Mouse (Mus musculus) CH12.LX (cell line): Measurements from ENCODE around the gene Itgb2. TPM values are rescaled to one million over a fixed set of nuclear protein-coding genes. Genes with fewer than 3 reads are reported as not detected.

ENCODE experiments used
- DNase-seq: peaks from one replicate; pipeline ENCODE4 v3.0.0-alpha.2; 2013; ENCODE audit errors: extremely low read depth
- H3K27ac ChIP-seq: 2 replicates; pipeline ENCODE4 v1.5.1; 2012; ENCODE audit warnings: low read depth, mild to moderate bottlenecking, control low read depth, moderate library complexity; ENCODE audit not compliant: insufficient read depth
- H3K27me3 ChIP-seq: replicated peaks from 2 replicates; pipeline ENCODE3; 2012; ENCODE audit warnings: inconsistent platforms
- H3K36me3 ChIP-seq, 2 experiments: replicated peaks in 1 of 2; 2 replicates each; pipeline versions ENCODE3 to v1.6.1; 2012; ENCODE audit warnings: inconsistent platforms in 1 of 2, low read length in 1 of 2, mild to moderate bottlenecking in 1 of 2, mixed read lengths in 1 of 2, moderate library complexity in 1 of 2; ENCODE audit not compliant: control insufficient read depth in 1 of 2, insufficient read depth in 1 of 2
- H3K4me1 ChIP-seq, 2 experiments: 2 replicates each; pipeline ENCODE4 v1.6.1; 2012; ENCODE audit warnings: inconsistent platforms in 1 of 2, moderate library complexity in 1 of 2; ENCODE audit not compliant: insufficient read depth in 2 of 2, control insufficient read depth in 1 of 2
- H3K4me2 ChIP-seq: 2 replicates; pipeline ENCODE4 v1.6.1; 2012; ENCODE audit warnings: low read depth, mild to moderate bottlenecking, control low read depth; ENCODE audit not compliant: poor library complexity, insufficient read depth, severe bottlenecking
- H3K4me3 ChIP-seq, 3 experiments: fragments of 150-350 bp in 1 of 3; sonication (generic) in 1 of 3; replicated peaks in 1 of 3; 2 replicates each; pipeline versions ENCODE3 to v1.5.1; 2011 to 2012; ENCODE audit warnings: low read depth in 2 of 3, low read length in 2 of 3, mild to moderate bottlenecking in 2 of 3, moderate library complexity in 2 of 3, control low read depth in 1 of 3, improper control_type of control experiment in 1 of 3, inconsistent platforms in 1 of 3, mixed read lengths in 1 of 3; ENCODE audit not compliant: poor library complexity in 1 of 3
- H3K79me2 ChIP-seq: replicated peaks from 2 replicates; pipeline ENCODE4 v1.6.1; 2012; ENCODE audit warnings: mild to moderate bottlenecking, moderate library complexity; ENCODE audit not compliant: control insufficient read depth, poor library complexity, insufficient read depth, severe bottlenecking; ENCODE audit errors: extremely low read depth
- H3K9ac ChIP-seq: 2 replicates; pipeline ENCODE4 v1.6.1; 2012; ENCODE audit warnings: low read depth, mild to moderate bottlenecking, control low read depth, moderate library complexity; ENCODE audit not compliant: insufficient read depth
- H3K9me3 ChIP-seq: replicated peaks from 2 replicates; pipeline ENCODE3; 2012; ENCODE audit warnings: low read length, inconsistent platforms, mixed read lengths
- BHLHE40 ChIP-seq: IDR thresholded peaks from 2 replicates; pipeline ENCODE4 v1.6.1; 2011; ENCODE audit warnings: mild to moderate bottlenecking, low read depth, low read length, improper control_type of control experiment
- CTCF ChIP-seq, 2 experiments: IDR thresholded peaks in 1 of 2; conservative IDR thresholded peaks in 1 of 2; 2 replicates each; pipeline ENCODE4 v1.5.1; 2011 to 2012; ENCODE audit warnings: low read depth in 2 of 2, low read length in 2 of 2, improper control_type of control experiment in 1 of 2, inconsistent platforms in 1 of 2, mild to moderate bottlenecking in 1 of 2, moderate library complexity in 1 of 2
- E2F4 ChIP-seq: IDR thresholded peaks from 2 replicates; pipeline ENCODE4 v1.6.1; 2011; ENCODE audit warnings: low read depth, low read length, improper control_type of control experiment; ENCODE audit not compliant: insufficient replicate concordance
- ELF1 ChIP-seq: IDR thresholded peaks from 2 replicates; pipeline ENCODE4 v1.6.1; 2014; ENCODE audit warnings: low read depth, mild to moderate bottlenecking, inconsistent platforms, low read length, improper control_type of control experiment
- GABPA ChIP-seq: IDR thresholded peaks from 2 replicates; pipeline ENCODE4 v1.6.1; 2012; ENCODE audit warnings: low read depth, low read length, improper control_type of control experiment, inconsistent platforms; ENCODE audit not compliant: insufficient replicate concordance
- JUN ChIP-seq: IDR thresholded peaks from 2 replicates; pipeline ENCODE4 v1.6.1; 2011; ENCODE audit warnings: low read depth, mild to moderate bottlenecking, low read length, improper control_type of control experiment, moderate library complexity; ENCODE audit not compliant: insufficient read depth
- JUND ChIP-seq: conservative IDR thresholded peaks from 2 replicates; pipeline ENCODE4 v1.6.1; 2011; ENCODE audit warnings: low read depth, low read length, improper control_type of control experiment
- KAT2A ChIP-seq: IDR thresholded peaks from 2 replicates; pipeline ENCODE4 v1.6.1; 2012; ENCODE audit warnings: low read length, improper control_type of control experiment, inconsistent platforms; ENCODE audit not compliant: insufficient replicate concordance
- MAX ChIP-seq: IDR thresholded peaks from 2 replicates; pipeline ENCODE4 v1.6.1; 2011; ENCODE audit warnings: low read length, improper control_type of control experiment
- MAZ ChIP-seq: IDR thresholded peaks from 2 replicates; pipeline ENCODE4 v1.6.1; 2012; ENCODE audit warnings: low read depth, mild to moderate bottlenecking, inconsistent platforms, low read length, improper control_type of control experiment, moderate library complexity
- PAX5 ChIP-seq: IDR thresholded peaks from 2 replicates; pipeline ENCODE4 v1.6.1; 2012; ENCODE audit warnings: low read length, inconsistent platforms, mixed read lengths
- POLR2AphosphoS2 ChIP-seq: IDR thresholded peaks from 2 replicates; pipeline ENCODE4 v1.6.1; 2011; ENCODE audit warnings: low read depth, low read length, improper control_type of control experiment
- TCF12 ChIP-seq: IDR thresholded peaks from 2 replicates; pipeline ENCODE4 v1.6.1; 2014; ENCODE audit warnings: low read depth, mild to moderate bottlenecking, inconsistent platforms, low read length, improper control_type of control experiment
- UBTF ChIP-seq: IDR thresholded peaks from 2 replicates; pipeline ENCODE4 v1.6.1; 2012; ENCODE audit warnings: low read depth, mild to moderate bottlenecking, inconsistent platforms, low read length, improper control_type of control experiment, moderate library complexity
- USF2 ChIP-seq: conservative IDR thresholded peaks from 2 replicates; pipeline ENCODE4 v1.6.1; 2011; ENCODE audit warnings: low read depth, low read length, improper control_type of control experiment
- ZC3H11A ChIP-seq: IDR thresholded peaks from 2 replicates; pipeline ENCODE4 v1.6.1; 2012; ENCODE audit warnings: low read depth, mild to moderate bottlenecking, inconsistent platforms, low read length, improper control_type of control experiment
- ZKSCAN1 ChIP-seq: IDR thresholded peaks from 2 replicates; pipeline ENCODE4 v1.6.1; 2012; ENCODE audit warnings: low read depth, inconsistent platforms, low read length, improper control_type of control experiment, borderline replicate concordance
- ZMIZ1 ChIP-seq: IDR thresholded peaks from 2 replicates; pipeline ENCODE4 v1.6.1; 2012; ENCODE audit warnings: low read depth, mild to moderate bottlenecking, inconsistent platforms, low read length, improper control_type of control experiment
- dilution Hi-C: fragments of 300-500 bp; cut with MboI; formaldehyde crosslinking; loops from 2 replicates; pipeline ENCODE4 v1.14.3; 2020; ENCODE audit warnings: low sequenced_read_pairs; ENCODE audit not compliant: extremely low pct_unique_long_range_greater_than_20kb, extremely low pct_ligation_motif_present
- in situ Hi-C: fragments of 300-500 bp; cut with MboI; formaldehyde crosslinking; loops from 3 replicates; pipeline ENCODE4 v1.14.3; 2019; ENCODE audit warnings: low sequenced_read_pairs, low pct_ligation_motif_present, low pct_unique_long_range_greater_than_20kb, mixed read lengths
- polyA plus RNA-seq: library from polyadenylated mRNA; unstranded; fragments of >175 nt; gene quantifications from 2 replicates; pipeline ENCODE4 v1.2.1, GENCODE M21; 2012; ENCODE audit warnings: low read depth; ENCODE audit not compliant: insufficient read length
- total RNA-seq, 2 experiments: library from RNA; depleted of rRNA; stranded (reverse); fragments of 300-350 nt in 1 of 2; fragments of >200 nt in 1 of 2; gene quantifications; 2 replicates each; pipeline ENCODE4 v1.2.3; 2012 to 2014

Itgb2 gene
- total and polyA plus RNA-seq, 3 experiments: 32.6 to 54.1 (median 40.2) TPM

- Histone ChIP-seq H3K36me3 (peaks cover 36 to 93% of the 10 kb centered on the region in 2 experiments), H3K79me2 (no peaks in the 10 kb centered on the region), H3K27me3 (no peaks in the 10 kb centered on the region), H3K9me3 (peaks cover 4% of the 10 kb centered on the region), H3K4me2 (no peak overlapping the region), H3K27ac (no peak overlapping the region), H3K4me1 (peaks cover 0 to 18% of the 10 kb centered on the region in 2 experiments; a peak in 1 of 4 replicates)
- no peak for DNase-seq
- in situ Hi-C loops: no loop called here
- no peak for TF ChIP-seq UBTF
- TF ChIP-seq MAZ: no peak
- TF ChIP-seq GABPA: no peak
- TF ChIP-seq BHLHE40: no peak
- no peak for TF ChIP-seq ZKSCAN1
- no peak for TF ChIP-seq JUND
- TF ChIP-seq E2F4: no peak
- TF ChIP-seq ZC3H11A: no peak
- TF ChIP-seq, all 38 proteins: peak for 0
- H3K9ac ChIP-seq: no peak overlapping the region
- dilution Hi-C loops: no loop called here
- no peak overlapping the region for H3K4me3 ChIP-seq
These were observed 61.5 kb downstream of the Itgb2 start for GRCm38 (mm10) chr10:77591546-77591945.

GRCm38 (mm10) chr10:77596060-77596459 lies 66.0 kb downstream of the Itgb2 start:
- Histone ChIP-seq H3K27ac (no peak overlapping the region), H3K27me3 (no peaks in the 10 kb centered on the region), H3K79me2 (no peaks in the 10 kb centered on the region), H3K9ac (no peak overlapping the region), H3K4me2 (no peak overlapping the region), H3K36me3 (peaks cover 49 to 82% of the 10 kb centered on the region in 2 experiments), H3K4me1 (0 out of 4 replicates have a peak, but pooled peaks cover 0 to 1% of the 10 kb centered on the region in 2 experiments), H3K4me3 (no peak overlapping the region), H3K9me3 (peaks cover 4% of the 10 kb centered on the region)
- TF ChIP-seq PAX5 (no peak), USF2 (no peak), JUN (no peak), ZMIZ1 (no peak)
- DNase-seq: no peak
- dilution Hi-C loops: no loop called here
- in situ Hi-C loops: no loop called here

GRCm38 (mm10) chr10:77603021-77603420 lies 73.0 kb downstream of the Itgb2 start:
- H3K4me2 ChIP-seq: no peak overlapping the region
- in situ Hi-C loops: no loop called here
- H3K4me3 ChIP-seq: no peak overlapping the region
- TF ChIP-seq POLR2AphosphoS2 (no peak), CTCF (conservative IDR thresholded peaks at IDR 0.05 in 1 of 2, IDR thresholded peaks at IDR 0.05 in 1 of 2; ENCODE audit: low read depth in 2 of 2, low read length in 2 of 2) (no peak), TCF12 (no peak), MAX (no peak), KAT2A (no peak), ZKSCAN1 (no peak), ELF1 (no peak)
- TF ChIP-seq, all 38 proteins: peak for 0
- Histone ChIP-seq H3K4me1 (peaks cover 5 to 13% of the 10 kb centered on the region in 2 experiments), H3K79me2 (peaks cover 13% of the 10 kb centered on the region), H3K27ac (no peak overlapping the region), H3K36me3 (peaks cover 10 to 22% of the 10 kb centered on the region in 2 experiments), H3K9me3 (peaks cover 7% of the 10 kb centered on the region), H3K27me3 (no peaks in the 10 kb centered on the region), H3K9ac (no peak overlapping the region)
- dilution Hi-C loops: no loop called here
- DNase-seq: no peak
